ENCODE assay signal across 35 mouse cellular contexts in the genomic region with DNA sequence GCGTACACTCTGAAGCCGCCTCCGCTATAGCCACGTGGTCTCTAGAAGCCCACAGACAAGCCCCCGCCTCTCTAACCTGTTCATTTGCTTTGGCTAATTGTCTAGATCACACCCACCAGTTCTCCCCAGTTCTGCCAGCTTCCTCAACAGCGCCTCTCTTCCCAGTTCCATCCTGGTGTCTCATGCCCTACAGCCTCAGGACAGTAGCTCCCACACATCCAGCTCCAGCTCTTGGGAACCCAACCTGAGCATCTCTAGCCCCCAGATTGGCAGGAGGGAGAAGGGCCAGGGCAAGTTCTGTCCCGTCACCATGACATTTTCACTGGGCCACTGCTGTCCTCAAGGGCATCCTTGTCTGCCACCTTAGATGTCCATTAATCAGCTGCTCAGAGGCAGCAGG. TPM values are rescaled to one million over a fixed set of nuclear protein-coding genes. Genes with fewer than 3 reads are reported as not detected.
"Had no signal": no experiment of that assay in that cellular context is flagged by ENCODE, and none has a peak within 500 bp of the region (broad histone marks: within the 10 kb centered on the region; RNA-seq: fewer than 3 reads in every experiment).

No protein-coding gene starts in this region.

- DNase-seq: heart, postnatal 10 days; heart, postnatal 14 days; heart, postnatal 36 days; heart, postnatal 4 days; kidney, adult 11 months; kidney, adult 18-20 months; kidney, adult 2 months; kidney, adult 8-10 months; kidney, adult 9 months; kidney, postnatal 10 days; kidney, postnatal 14 days; kidney, postnatal 25 days; kidney, postnatal 36 days; kidney, postnatal 4 days; layer of hippocampus, adult 9-11 months; layer of hippocampus, postnatal 36 days had no signal

- H3K4me3 ChIP-seq: heart, embryonic 10.5 days; heart, embryonic 12.5 days; heart, embryonic 13.5 days; heart, embryonic 15.5 days; hindbrain, embryonic 10.5 days; hindbrain, embryonic 12.5 days; hindbrain, embryonic 13.5 days; hindbrain, embryonic 15.5 days; intestine, embryonic 15.5 days; kidney, embryonic 15.5 days; left cerebral cortex, adult 2 months had no signal

- H3K27ac ChIP-seq: heart, embryonic 10.5 days; heart, embryonic 13.5 days; heart, embryonic 15.5 days; hindbrain, embryonic 10.5 days; hindbrain, embryonic 12.5 days; hindbrain, embryonic 13.5 days; hindbrain, embryonic 14.5 days; hindbrain, embryonic 15.5 days; hindbrain, postnatal 0 days; intestine, embryonic 15.5 days; kidney, embryonic 15.5 days; kidney, postnatal 0 days; left cerebral cortex, adult 2 months had no signal

RNA-seq across cellular contexts. Expression of gene Pitx2, which starts 29.3 kb away (rescaled TPM):
- total RNA-seq: layer of hippocampus, adult 18-20 months; layer of hippocampus, adult 8-10 months; layer of hippocampus, postnatal 10 days; layer of hippocampus, postnatal 25 days; layer of hippocampus, postnatal 36 days; left cerebral cortex, adult 18-20 months; left cerebral cortex, adult 2 months had no signal
